Mouse (Mus musculus) MEL (cell line): ENCODE measurements around the gene Parva. TPM values are rescaled to one million over a fixed set of nuclear protein-coding genes. Genes with fewer than 3 reads are reported as not detected.

Experiments
- DNase-seq: peaks from one replicate; pipeline ENCODE4 v3.0.0; 2011; ENCODE audit warnings: low read depth, low spot score
- H3K27ac ChIP-seq: 2 replicates; pipeline ENCODE4 v1.5.1; 2012; ENCODE audit warnings: low read depth, mild to moderate bottlenecking, control low read depth, low read length, moderate library complexity; ENCODE audit not compliant: control insufficient read depth
- H3K27me3 ChIP-seq, 2 experiments: fragments of 150-350 bp in 1 of 2; sonication (generic) in 1 of 2; 2 replicates each; pipeline ENCODE4 v1.6.1; 2012; ENCODE audit warnings: low read length in 2 of 2, mild to moderate bottlenecking in 2 of 2, improper control_type of control experiment in 1 of 2, moderate library complexity in 1 of 2; ENCODE audit not compliant: insufficient read depth in 2 of 2, control insufficient read depth in 1 of 2
- H3K36me3 ChIP-seq, 2 experiments: 2 replicates each; pipeline ENCODE4 v1.6.1; 2012 to 2014; ENCODE audit warnings: low read length in 2 of 2, improper control_type of control experiment in 1 of 2, inconsistent platforms in 1 of 2, mild to moderate bottlenecking in 1 of 2; ENCODE audit not compliant: insufficient read depth in 2 of 2, control insufficient read depth in 1 of 2
- H3K4me1 ChIP-seq, 2 experiments: fragments of 150-350 bp in 1 of 2; sonication (generic) in 1 of 2; 2 replicates each; pipeline ENCODE4 v1.6.1; 2012; ENCODE audit warnings: low read length in 2 of 2, improper control_type of control experiment in 1 of 2, mild to moderate bottlenecking in 1 of 2; ENCODE audit not compliant: insufficient read depth in 2 of 2, control insufficient read depth in 1 of 2
- H3K4me3 ChIP-seq, 2 experiments: fragments of 150-350 bp in 1 of 2; sonication (generic) in 1 of 2; 2 replicates each; pipeline ENCODE4 v1.5.1; 2012; ENCODE audit warnings: low read depth in 2 of 2, low read length in 2 of 2, mild to moderate bottlenecking in 2 of 2, moderate library complexity in 2 of 2, control low read depth in 1 of 2, improper control_type of control experiment in 1 of 2; ENCODE audit not compliant: control insufficient read depth in 1 of 2, insufficient read depth in 1 of 2
- H3K79me2 ChIP-seq: 2 replicates; pipeline ENCODE4 v1.6.1; 2012; ENCODE audit warnings: mild to moderate bottlenecking, low read length, moderate library complexity; ENCODE audit not compliant: control insufficient read depth, poor library complexity, insufficient read depth
- H3K9ac ChIP-seq: 2 replicates; pipeline ENCODE4 v1.6.1; 2012; ENCODE audit warnings: low read depth, mild to moderate bottlenecking, control low read depth, low read length, moderate library complexity; ENCODE audit not compliant: control insufficient read depth, poor library complexity, severe bottlenecking
- H3K9me3 ChIP-seq: fragments of 150-350 bp; sonication (generic); replicated peaks from 2 replicates; pipeline ENCODE4 v1.6.1; 2012; ENCODE audit warnings: mild to moderate bottlenecking, low read length, improper control_type of control experiment, moderate library complexity; ENCODE audit not compliant: insufficient read depth
- BHLHE40 ChIP-seq: IDR thresholded peaks from 2 replicates; pipeline ENCODE4 v1.6.1; 2012; ENCODE audit warnings: low read depth, mild to moderate bottlenecking, inconsistent platforms, low read length, improper control_type of control experiment, borderline replicate concordance
- CTCF ChIP-seq, 3 experiments: IDR thresholded peaks in 2 of 3; conservative IDR thresholded peaks in 1 of 3; 2 replicates each; pipeline ENCODE4 v1.5.1; 2011 to 2012; ENCODE audit warnings: low read length in 3 of 3, low read depth in 2 of 3, mild to moderate bottlenecking in 2 of 3, improper control_type of control experiment in 1 of 3, inconsistent platforms in 1 of 3, mixed read lengths in 1 of 3, moderate library complexity in 1 of 3; ENCODE audit not compliant: control insufficient read depth in 1 of 3, insufficient read depth in 1 of 3, poor library complexity in 1 of 3, severe bottlenecking in 1 of 3
- EP300 ChIP-seq, 2 experiments: IDR thresholded peaks; 2 replicates each; pipeline ENCODE4 v1.6.1; 2011; ENCODE audit warnings: improper control_type of control experiment in 2 of 2, low read length in 2 of 2, low read depth in 1 of 2, mild to moderate bottlenecking in 1 of 2
- ETS1 ChIP-seq: IDR thresholded peaks from 2 replicates; pipeline ENCODE4 v1.6.1; 2012; ENCODE audit warnings: low read depth, mild to moderate bottlenecking, inconsistent platforms, low read length, improper control_type of control experiment, moderate library complexity
- GABPA ChIP-seq: IDR thresholded peaks from 2 replicates; pipeline ENCODE4 v1.6.1; 2012; ENCODE audit warnings: low read depth, mild to moderate bottlenecking, inconsistent platforms, low read length, improper control_type of control experiment, moderate library complexity
- HCFC1 ChIP-seq: IDR thresholded peaks from 2 replicates; pipeline ENCODE4 v1.6.1; 2012; ENCODE audit warnings: low read depth, mild to moderate bottlenecking, inconsistent platforms, low read length, improper control_type of control experiment, moderate library complexity
- MXI1 ChIP-seq: IDR thresholded peaks from 2 replicates; pipeline ENCODE4 v1.6.1; 2011; ENCODE audit warnings: mild to moderate bottlenecking, low read depth, low read length, improper control_type of control experiment
- MYC ChIP-seq: IDR thresholded peaks from 2 replicates; pipeline ENCODE4 v1.6.1; 2011; ENCODE audit warnings: low read depth, mild to moderate bottlenecking, low read length, improper control_type of control experiment, moderate library complexity
- NELFE ChIP-seq: IDR thresholded peaks from 2 replicates; pipeline ENCODE4 v1.6.1; 2011; ENCODE audit warnings: low read depth, low read length, improper control_type of control experiment
- NRF1 ChIP-seq: IDR thresholded peaks from 2 replicates; pipeline ENCODE4 v1.6.1; 2014; ENCODE audit warnings: low read depth, mild to moderate bottlenecking, inconsistent platforms, low read length, improper control_type of control experiment, moderate library complexity; ENCODE audit not compliant: poor library complexity, insufficient read depth, severe bottlenecking
- POLR2AphosphoS2 ChIP-seq: IDR thresholded peaks from 2 replicates; pipeline ENCODE4 v1.6.1; 2011; ENCODE audit warnings: low read length, improper control_type of control experiment
- POLR2AphosphoS5 ChIP-seq: IDR thresholded peaks from 2 replicates; pipeline ENCODE4 v1.6.1; 2012; ENCODE audit warnings: low read depth, borderline replicate concordance, mild to moderate bottlenecking, inconsistent platforms, low read length, moderate library complexity, mixed read lengths
- RCOR1 ChIP-seq: IDR thresholded peaks from 2 replicates; pipeline ENCODE4 v1.6.1; 2012; ENCODE audit warnings: low read depth, mild to moderate bottlenecking, inconsistent platforms, low read length, improper control_type of control experiment
- SIN3A ChIP-seq: IDR thresholded peaks from 2 replicates; pipeline ENCODE4 v1.6.1; 2012; ENCODE audit warnings: low read length, improper control_type of control experiment, inconsistent platforms
- SMC3 ChIP-seq: IDR thresholded peaks from 2 replicates; pipeline ENCODE4 v1.6.1; 2011; ENCODE audit warnings: low read depth, low read length, improper control_type of control experiment
- TCF12 ChIP-seq: IDR thresholded peaks from 2 replicates; pipeline ENCODE4 v1.6.1; 2014; ENCODE audit warnings: low read depth, mild to moderate bottlenecking, inconsistent platforms, low read length, improper control_type of control experiment, moderate library complexity
- USF2 ChIP-seq, 2 experiments: IDR thresholded peaks; 2 replicates each; pipeline ENCODE4 v1.6.1; 2011 to 2012; ENCODE audit warnings: improper control_type of control experiment in 2 of 2, low read length in 2 of 2, borderline replicate concordance in 1 of 2, inconsistent platforms in 1 of 2, low read depth in 1 of 2, mild to moderate bottlenecking in 1 of 2; ENCODE audit not compliant: insufficient read depth in 1 of 2
- ZC3H11A ChIP-seq: IDR thresholded peaks from 2 replicates; pipeline ENCODE4 v1.6.1; 2012; ENCODE audit warnings: low read depth, mild to moderate bottlenecking, inconsistent platforms, low read length, improper control_type of control experiment
- ZKSCAN1 ChIP-seq: IDR thresholded peaks from 2 replicates; pipeline ENCODE4 v1.6.1; 2012; ENCODE audit warnings: low read depth, mild to moderate bottlenecking, inconsistent platforms, low read length, improper control_type of control experiment, moderate library complexity
- ZMIZ1 ChIP-seq: IDR thresholded peaks from 2 replicates; pipeline ENCODE4 v1.6.1; 2012; ENCODE audit warnings: low read depth, mild to moderate bottlenecking, inconsistent platforms, low read length, improper control_type of control experiment, moderate library complexity
- polyA plus RNA-seq, 2 experiments: library from polyadenylated mRNA; stranded (reverse) in 1 of 2; unstranded in 1 of 2; fragments of >175 nt in 1 of 2; fragments of >200 nt in 1 of 2; gene quantifications; 2 replicates each; pipeline versions ENCODE4 v1.2.1 to v1.2.4; 2012; ENCODE audit warnings: low replicate concordance in 2 of 2, low read depth in 1 of 2; ENCODE audit not compliant: insufficient read length in 2 of 2, insufficient read depth in 1 of 2, missing spikeins in 1 of 2
- total RNA-seq: library from RNA; depleted of rRNA; stranded (reverse); fragments of 300-350 nt; gene quantifications from 2 replicates; pipeline ENCODE4 v1.2.3, GENCODE M21; 2012

Gene Parva
- total and polyA plus RNA-seq, 3 experiments, result not detected

DNA sequence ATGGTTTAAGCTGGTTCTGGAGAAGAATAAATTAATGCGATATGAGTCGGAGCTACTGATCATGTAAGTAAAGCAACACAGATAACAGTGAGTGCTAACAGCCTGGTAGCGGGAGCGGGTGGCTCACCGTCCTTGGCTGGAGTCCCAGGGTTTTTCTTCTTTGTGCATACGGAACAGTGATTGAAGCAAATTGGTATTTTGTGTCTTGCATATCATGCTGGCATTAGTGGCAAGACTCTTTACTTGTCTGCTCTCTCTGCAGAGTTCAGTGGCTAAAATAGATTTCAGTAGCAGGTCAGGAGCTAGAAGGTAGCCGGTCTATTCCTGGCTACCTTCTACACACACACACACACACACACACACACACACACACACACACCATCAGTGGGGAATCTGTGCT lies 19.7 kb upstream of the Parva start:
- DNase-seq, result no peak
- Histone ChIP-seq H3K9me3 (no peaks in the 10 kb centered on the region), H3K4me3 (no peak overlapping the region), H3K36me3 (no peaks in the 10 kb centered on the region), H3K9ac (no peak overlapping the region), H3K4me1 (no peaks in the 10 kb centered on the region), H3K27me3 (no peaks in the 10 kb centered on the region), H3K27ac (no peak overlapping the region), H3K79me2 (no peaks in the 10 kb centered on the region)
- TF ChIP-seq SIN3A (no peak), NRF1 (no peak), MYC (no peak), ZC3H11A (no peak), TCF12 (no peak), CTCF (IDR thresholded peaks at IDR 0.05 in 2 of 3, conservative IDR thresholded peaks at IDR 0.05 in 1 of 3; ENCODE audit: control insufficient read depth in 1 of 3, insufficient read depth in 1 of 3, low read depth in 2 of 3, low read length in 3 of 3, poor library complexity in 1 of 3, severe bottlenecking in 1 of 3) (no peak), ZKSCAN1 (no peak), USF2 (IDR thresholded peaks at IDR 0.05; ENCODE audit: borderline replicate concordance in 1 of 2, insufficient read depth in 1 of 2, low read depth in 1 of 2, low read length in 2 of 2) (no peak), EP300 (IDR thresholded peaks at IDR 0.05; ENCODE audit: low read depth in 1 of 2, low read length in 2 of 2) (no peak), POLR2AphosphoS2 (no peak), RCOR1 (no peak)

- no peak for TF ChIP-seq CTCF (IDR thresholded peaks at IDR 0.05 in 2 of 3, conservative IDR thresholded peaks at IDR 0.05 in 1 of 3; ENCODE audit: control insufficient read depth in 1 of 3, insufficient read depth in 1 of 3, low read depth in 2 of 3, low read length in 3 of 3, poor library complexity in 1 of 3, severe bottlenecking in 1 of 3)
- no peak for TF ChIP-seq HCFC1
- no peaks in the 10 kb centered on the region for H3K27me3 ChIP-seq
- no peaks in the 10 kb centered on the region for H3K9me3 ChIP-seq
- no peaks in the 10 kb centered on the region for H3K4me1 ChIP-seq
- no peak overlapping the region for H3K4me3 ChIP-seq
- no peak for DNase-seq
- no peak overlapping the region for H3K9ac ChIP-seq
- no peaks in the 10 kb centered on the region for H3K79me2 ChIP-seq
- no peak overlapping the region for H3K27ac ChIP-seq
- H3K36me3 ChIP-seq, result no peaks in the 10 kb centered on the region
Measured at GRCm38 (mm10) chr7:112409991-112410390, 17.3 kb upstream of the Parva start.

- no peaks in the 10 kb centered on the region for H3K36me3 ChIP-seq
- no peak for TF ChIP-seq ZMIZ1
- TF ChIP-seq BHLHE40, result no peak
- no peak for TF ChIP-seq POLR2AphosphoS5
- TF ChIP-seq NELFE, result no peak
- no peak for TF ChIP-seq HCFC1
- no peak for TF ChIP-seq MXI1
- no peak for TF ChIP-seq CTCF (IDR thresholded peaks at IDR 0.05 in 2 of 3, conservative IDR thresholded peaks at IDR 0.05 in 1 of 3; ENCODE audit: control insufficient read depth in 1 of 3, insufficient read depth in 1 of 3, low read depth in 2 of 3, low read length in 3 of 3, poor library complexity in 1 of 3, severe bottlenecking in 1 of 3)
- no peak for TF ChIP-seq GABPA
- no peak for TF ChIP-seq ZKSCAN1
- no peak for TF ChIP-seq ETS1
- TF ChIP-seq ZC3H11A, result no peak
- TF ChIP-seq SMC3, result no peak
- DNase-seq, result no peak
- no peak overlapping the region for H3K9ac ChIP-seq
- no peaks in the 10 kb centered on the region for H3K27me3 ChIP-seq
- H3K4me1 ChIP-seq, result no peaks in the 10 kb centered on the region
- H3K27ac ChIP-seq, result no peak overlapping the region
- H3K9me3 ChIP-seq, result no peaks in the 10 kb centered on the region
- no peak overlapping the region for H3K4me3 ChIP-seq
- no peaks in the 10 kb centered on the region for H3K79me2 ChIP-seq
Measured at GRCm38 (mm10) chr7:112413286-112413685, 14.0 kb upstream of the Parva start.
